Mouse (Mus musculus) right cerebral cortex, postnatal 25 days (tissue): Measurements from ENCODE around the gene Crtac1.
A peak's percentile ranks its signal among the peaks of the same experiment; 100 is the strongest.

Experiments
- DNase-seq: peaks from one replicate; pipeline ENCODE4 v3.0.0; 2022

The Crtac1 gene

DNA sequence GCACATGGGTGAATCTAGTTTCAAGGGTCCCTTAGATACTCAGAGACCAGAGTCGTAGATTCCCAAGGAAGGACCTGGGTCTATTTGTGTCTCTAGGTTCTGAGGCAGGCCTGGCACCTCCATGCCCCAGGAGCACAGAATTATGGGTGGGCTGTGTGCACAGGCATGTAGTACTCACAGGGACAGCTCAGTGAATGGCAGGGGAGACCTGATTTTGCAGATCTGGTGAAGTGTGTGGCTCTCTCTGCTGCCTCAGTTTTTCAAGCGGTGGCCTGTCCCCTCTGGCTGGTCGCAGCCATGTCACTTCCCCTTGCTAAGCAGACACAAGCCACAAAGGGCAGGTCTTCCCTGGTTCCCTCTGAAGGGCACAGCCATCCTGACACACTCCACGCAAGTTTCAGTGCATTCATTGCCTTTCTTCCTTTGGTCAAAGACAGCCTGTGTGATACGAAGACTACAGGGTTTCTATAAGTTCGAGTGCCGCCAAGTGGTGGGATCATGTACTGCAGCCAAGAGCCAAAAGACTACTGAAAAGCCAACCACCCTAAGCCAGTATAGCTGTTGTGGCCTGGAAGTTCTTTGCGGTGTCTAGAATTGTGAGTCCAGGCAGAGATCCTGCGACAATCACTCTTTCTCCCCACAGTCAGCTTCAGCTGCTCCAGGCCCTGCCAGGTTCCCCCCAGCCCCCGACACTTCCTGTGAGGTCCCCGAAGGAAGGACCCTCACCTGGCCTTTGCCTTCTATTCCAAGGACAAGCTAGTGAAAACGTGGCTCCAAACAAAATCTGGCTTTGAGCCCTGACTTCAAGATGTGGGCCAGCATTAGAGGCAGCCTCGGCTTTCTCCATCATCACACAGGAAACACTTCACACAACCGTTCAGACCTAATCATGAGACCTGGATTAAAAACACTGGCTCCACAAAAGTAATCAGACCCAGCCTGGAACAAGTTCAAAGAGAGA is 159.3 kb downstream of the Crtac1 start:
- DNase-seq = peak; percentile 84

DNA sequence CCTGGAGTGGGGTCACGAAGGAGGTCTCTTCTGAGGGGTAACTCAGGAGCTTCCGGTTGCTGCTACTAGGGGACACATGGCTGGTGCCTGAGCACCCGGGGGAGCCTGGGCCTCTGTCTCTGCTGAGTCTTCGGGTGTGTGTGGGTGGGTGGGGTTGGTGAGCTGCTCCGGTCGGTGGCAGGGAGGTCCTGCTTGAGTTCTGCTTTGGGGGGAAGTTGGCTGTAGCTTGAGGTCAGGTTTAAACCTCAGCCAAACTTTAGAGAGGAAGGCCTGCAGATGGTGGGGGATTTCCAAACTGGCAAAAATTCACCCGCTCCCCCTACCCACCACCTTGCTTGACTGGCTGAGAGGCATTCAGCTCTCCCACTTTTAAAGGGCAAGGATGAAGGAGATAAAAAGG is 160.4 kb downstream of the Crtac1 start:
- no peak for DNase-seq

DNA sequence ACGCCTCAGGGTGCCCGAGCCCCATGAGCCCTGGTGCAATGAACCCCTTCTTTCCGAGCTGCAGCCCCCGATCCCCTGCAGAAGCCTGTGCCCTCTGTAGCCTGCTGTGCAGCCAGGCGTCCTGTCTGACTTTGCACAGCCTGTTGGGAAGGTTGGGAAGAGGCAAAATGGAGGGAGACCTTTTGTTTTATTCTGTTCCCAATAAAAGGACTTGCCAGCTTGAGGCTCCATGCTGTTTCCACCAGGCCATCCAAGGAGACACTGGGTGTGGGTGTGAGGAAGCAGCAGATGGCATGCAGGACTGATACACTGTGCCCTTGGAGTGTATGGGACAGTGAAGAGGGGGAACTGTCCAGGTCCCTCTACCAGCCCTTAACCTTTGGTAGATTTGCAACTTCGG is 161.5 kb downstream of the Crtac1 start:
- DNase-seq = no peak

DNA sequence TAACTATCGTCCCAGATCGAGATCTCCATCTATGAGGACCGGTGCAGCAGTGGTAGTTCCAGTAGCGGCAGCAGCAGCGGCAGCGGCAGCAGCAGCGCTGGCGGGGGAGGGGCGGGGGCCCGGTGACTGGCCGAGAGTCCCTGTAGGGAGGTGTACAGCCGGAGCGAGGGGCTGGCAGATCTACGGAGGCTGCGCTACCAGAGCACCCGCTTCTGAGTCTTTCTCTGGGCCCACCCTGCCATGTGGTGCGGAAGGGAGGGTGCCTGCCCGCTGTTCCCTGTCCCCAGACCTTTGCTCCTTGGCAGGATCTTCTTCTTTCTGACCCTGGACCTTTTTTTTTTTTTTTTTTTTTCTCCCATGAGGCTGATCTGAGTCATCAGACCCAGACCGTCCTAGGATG is 163.2 kb downstream of the Crtac1 start:
- DNase-seq = no peak

DNA sequence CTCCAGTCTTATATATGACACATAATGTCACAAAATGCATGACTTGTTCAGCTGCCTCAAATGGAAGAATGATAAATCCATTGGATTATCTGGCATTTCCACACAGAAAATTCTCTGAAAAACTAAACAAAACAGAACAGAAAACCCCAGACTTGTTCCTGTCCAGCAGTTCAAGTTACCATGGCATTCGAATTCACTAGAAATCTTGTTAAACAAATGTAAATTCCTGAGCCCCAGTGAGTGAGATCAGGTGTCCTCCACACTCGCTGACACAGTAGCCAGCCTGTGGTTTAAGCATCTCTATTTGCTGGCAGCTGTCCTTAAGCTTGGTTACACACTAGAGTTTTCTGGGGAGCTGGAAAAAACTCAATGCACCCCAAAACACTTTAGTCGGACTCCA is 168.1 kb downstream of the Crtac1 start:
- no peak for DNase-seq

DNA sequence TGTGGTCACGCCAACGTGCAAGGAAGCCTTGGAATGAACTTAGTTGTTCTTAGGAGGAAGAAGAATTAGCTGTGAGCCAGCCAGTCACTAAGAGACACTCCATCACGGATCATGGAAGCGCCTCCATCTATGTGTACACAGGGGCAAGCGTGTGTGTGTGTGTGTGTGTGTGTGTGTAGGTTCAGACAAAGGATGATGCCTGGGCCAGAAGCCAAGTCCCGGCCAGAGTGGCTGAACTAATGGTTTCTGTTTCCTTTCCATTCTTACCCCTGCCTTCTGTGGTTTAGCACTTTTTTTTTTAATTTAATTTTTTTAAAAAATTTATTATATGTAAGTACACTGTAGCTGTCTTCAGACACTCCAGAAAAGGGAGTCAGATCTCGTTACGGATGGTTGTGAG is 171.1 kb downstream of the Crtac1 start:
- DNase-seq = no peak

DNA sequence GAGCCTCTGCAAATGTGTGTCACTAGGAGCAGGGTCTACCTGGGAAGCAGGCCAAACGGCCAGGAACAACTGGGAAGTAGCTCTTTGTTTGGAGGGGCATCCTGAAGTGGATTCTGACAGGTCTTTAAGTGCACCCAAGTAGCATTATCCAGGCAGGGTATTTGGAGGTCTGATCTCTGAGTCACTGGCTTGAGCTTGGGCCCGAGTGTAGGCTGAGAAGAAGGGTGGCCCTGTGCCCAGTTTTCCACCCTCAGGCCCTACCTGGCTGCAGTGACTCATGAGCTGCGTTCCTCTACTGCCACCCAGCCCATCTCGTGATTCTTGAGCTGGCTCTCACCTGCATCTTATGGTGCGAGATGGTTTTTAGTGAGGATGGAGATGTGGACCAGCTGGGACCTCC is 173.0 kb downstream of the Crtac1 start:
- peak; percentile 36 for DNase-seq

DNA sequence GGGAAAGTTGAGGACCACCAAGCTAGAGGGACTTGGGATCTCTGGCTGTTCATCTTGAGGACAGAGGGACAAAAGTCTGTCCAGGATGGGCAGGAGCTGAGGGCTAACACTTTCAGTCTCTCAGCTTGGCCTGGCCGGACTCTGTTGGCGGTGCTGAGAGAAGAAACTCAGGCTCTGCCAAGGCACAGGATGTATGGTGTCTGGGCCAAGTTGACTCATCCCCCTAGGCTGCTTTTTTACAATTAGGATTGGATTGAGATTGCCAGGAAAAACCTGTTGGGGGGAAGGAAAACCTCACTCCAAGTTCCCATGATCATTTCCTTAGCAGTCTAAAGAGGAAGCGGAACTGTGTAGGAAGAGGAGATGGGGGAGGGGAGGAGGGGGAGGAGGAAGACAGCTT is 173.6 kb downstream of the Crtac1 start:
- DNase-seq = no peak

DNA sequence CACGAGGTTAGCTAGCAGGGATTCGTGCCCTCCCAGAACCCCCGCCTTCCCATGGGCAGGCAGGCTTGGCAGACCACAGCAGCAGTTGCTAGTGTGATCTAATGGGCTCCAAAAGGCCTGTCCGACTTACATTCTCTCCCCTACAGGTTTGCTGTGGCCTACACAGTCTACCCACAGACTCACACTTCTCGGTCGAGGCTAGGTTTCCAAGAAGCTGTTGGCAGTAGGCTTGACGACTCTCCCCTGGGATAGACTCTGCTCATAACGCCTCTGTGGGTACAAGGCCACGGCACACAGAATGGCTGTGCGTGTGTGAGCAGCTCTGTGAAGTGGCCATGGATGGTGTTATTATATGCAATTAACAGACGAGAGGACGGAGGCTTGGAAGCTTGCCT is 174.3 kb downstream of the Crtac1 start:
- DNase-seq = no peak

DNA sequence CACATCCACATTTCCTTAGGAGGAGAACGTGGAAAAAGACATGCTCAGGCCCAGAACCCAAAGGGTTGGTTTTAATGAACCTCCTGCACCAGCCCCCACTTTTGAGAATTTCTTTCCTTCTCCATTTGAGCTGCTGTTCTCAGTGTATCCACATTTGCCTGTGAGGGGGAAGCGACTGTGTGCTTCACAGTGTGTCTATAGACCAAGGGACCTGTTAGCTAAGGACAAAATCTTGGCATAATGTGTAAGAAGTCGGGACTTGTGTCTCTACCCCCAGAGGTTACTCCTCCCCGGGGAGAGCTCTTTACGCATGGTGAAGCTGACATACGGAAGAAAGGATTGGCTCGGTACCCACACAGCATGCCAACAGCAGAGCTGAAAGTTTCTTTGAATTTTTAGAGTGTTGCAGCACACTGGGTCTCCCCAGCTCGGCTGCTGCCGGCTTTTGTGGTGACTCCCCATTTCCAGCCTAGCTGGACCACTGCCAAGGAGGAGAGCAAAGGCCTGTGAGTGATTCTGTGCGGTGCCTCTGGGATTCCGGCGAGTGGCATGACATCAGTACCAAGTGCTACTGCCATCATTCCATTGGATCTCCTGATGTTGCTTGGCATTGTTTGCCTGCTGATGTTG is 174.9 kb downstream of the Crtac1 start:
- DNase-seq = peak; percentile 47

DNA sequence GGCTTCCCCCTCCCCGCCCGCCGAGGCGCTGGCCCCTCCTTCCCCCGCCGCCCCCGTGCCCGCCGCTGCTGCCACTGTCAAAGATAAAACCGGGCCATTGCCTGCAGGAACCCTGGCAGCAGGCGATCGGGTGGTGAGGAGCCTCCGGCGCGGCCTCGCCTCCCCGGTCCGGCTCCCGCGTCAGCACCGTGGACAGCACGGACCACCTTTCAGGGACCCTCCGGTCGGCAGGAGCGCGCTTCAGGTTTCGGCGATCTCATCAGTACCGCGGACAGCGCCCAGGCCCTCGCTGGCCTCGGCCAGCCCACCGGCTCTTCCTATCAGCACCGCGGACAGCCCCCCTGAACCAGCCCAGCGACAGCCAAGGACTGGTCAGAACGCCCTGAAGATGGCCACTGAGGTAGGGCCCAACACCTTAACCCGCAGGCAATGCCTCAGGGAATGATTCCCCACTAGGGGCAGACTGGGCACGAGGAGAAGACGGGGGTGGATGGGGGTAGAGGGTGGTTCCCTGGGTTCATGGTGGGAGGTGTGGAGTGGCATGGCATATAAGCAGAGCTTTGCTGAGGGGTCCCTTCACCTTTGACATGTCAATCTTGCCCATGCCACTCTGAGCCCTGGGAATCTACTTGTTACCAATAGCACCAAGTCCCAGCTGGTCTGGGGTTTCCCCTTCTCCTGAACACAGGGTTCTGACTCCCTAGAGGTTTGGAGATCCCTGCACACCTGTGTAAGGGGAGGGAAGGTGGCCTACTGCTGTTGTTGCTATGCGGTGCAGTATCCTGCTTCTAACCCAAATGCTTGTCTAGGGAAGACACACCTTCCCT is 175.6 kb downstream of the Crtac1 start:
- DNase-seq = peak; percentile 61

DNA sequence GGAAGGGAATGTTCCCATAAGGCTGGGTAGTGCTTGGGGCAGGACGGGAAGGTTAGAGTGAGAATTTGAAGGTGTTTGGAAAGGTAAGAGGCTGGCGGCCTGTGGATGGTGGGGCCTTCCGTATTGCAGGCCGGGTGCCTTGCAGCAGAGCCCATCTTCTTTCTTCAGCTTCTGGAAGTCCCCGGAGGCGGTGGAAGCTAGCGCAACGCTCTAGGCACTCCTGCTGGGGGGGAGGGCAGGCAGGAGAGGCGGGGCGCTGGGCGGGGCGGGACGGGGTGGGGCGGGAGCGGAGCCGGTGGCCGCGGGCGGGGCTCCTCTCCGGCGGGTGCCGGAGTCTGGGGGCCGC is 176.2 kb downstream of the Crtac1 start:
- DNase-seq = no peak

DNA sequence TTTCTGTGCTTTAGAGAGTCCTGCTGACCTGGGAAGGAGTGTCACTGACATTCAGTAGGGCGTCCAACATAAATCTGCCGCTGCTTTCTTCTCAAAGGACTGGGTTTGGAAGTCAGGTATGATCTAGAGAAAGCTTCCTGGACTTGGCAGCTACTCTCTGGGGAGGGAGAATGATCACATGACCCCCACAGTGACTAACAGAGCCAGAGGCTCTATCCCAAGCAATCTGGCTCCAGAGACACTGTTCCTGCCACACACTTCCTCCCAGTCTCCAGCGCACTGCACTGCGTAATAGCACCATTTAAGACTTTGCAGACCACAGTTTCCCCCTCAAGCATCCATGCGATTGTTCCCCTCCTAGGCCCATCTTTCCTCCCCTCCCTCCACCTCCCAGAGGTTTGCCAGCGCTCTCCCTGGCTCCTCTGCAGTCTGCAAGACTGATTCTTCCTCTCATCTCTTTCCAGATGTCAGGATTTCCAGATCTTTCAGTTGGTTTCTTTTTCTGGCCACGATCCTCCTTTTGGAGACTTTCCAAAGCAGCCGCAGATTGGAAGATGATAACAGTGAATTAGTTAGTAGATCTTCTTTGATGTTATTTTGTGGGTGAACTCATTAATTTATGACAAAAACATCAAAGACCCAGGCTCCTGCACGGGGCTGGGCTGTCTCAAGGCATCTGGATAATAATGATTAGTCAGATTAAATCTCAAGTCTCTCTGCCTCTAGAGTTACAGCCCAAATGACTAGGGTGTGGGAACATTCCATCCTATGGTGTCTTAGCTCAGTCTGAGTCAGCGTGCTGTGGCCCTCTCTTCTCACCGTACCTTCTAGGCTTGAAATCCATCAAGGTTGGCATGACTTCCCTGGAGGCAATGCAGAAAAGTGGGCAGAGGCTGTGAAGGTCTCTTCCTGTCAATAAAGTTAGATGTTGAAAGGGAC is 181.3 kb downstream of the Crtac1 start:
- DNase-seq = no peak

DNA sequence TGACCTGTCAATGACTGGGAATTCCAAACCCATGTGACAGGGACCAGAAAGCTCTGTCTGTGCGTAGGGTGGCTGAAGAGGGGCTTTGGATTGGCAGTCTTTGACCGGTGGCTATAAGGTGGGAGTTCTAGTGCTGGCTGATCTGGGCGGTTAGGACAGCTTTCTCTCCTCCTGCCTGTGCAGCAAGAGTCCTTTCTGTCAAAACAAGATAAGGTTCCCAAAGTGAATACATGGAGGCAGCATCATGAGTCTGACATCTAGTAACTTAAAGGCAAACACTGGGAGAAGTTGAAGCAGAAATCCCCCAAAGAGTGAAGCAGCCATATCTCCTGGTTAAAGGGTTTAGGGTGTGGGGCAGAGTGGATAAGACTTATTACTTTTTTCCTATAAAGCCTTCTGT is 184.1 kb downstream of the Crtac1 start, which contains the start of gene Golga7b:
Gene Golga7b (plus strand): TSS at position 56 of the 400 bp plus-strand sequence.
- no peak for DNase-seq

DNA sequence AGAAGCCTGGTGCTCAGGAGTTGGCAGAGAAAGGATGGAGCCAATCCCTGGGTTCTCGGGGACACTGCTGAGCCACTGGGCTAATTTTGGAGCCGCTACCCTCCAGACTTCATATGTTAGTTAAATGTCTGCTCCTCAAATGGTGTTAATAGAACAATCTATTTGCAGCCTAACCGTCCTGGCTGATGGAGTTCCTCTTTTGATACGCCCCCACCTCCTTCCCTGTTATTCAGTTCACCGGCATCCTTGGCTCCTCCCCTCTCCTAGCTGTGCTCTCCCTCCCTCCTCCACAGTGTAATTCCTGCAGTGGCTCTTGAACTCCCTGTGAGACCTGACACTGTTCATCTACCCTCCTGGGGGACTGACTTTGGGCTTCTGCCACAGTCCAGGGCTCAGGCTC is 185.0 kb downstream of the Crtac1 start:
- no peak for DNase-seq

DNA sequence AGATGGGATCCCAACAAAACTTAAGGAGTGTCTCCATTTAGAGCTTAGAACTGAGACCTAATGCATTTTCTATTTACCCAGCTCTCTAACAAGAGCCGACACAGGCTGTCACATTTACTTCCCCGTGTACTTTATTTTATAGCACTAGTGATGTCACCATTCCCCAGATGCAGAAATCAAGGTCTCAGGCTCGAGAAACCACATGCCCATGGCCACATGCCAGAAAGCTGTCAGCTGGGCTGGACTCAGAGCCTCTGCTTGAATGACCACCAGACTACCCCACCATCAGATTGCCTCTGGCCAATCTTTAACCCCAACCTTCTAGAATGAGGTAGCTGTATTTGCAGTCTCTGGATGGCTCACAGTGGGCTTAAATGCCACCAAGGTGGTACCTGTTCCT is 188.2 kb downstream of the Crtac1 start:
- DNase-seq = no peak

DNA sequence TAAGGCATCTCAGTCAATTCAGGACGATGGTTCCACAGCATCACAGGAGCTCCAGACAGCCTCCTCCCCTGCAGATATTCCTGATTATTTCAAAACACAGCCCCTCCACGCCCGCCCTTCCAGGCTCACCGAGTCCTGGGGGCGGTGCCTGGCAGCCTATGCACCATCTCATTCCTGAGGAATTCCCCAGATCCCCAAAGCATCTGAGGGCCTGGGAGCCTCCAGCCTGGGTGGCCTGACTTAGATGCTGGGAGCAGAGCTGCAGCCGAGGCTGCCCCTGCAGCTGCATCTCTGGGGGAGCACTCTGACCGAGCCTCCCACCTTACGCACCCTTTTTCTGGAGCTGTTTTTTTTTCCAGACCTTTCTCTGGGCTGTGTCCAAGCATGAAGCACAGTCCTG is 190.7 kb downstream of the Crtac1 start:
- no peak for DNase-seq

DNA sequence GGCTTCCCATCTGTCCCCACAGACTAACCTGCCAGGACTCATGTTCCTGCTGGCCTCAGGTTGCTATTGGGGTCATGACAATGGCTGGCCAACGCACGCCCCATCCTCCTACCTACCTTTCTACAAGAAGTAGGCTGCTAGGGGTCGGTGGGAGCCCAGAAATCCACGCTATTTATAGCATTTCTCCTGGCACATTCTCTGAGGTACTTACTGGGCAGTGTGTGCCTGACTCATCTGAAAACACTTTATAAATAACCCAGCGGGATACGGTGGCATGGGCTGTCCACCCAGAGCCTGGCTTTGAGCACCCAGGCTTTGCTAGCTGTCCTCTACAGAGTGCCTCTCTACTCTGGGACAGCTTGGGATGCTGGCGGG is 193.3 kb downstream of the Crtac1 start:
- no peak for DNase-seq

DNA sequence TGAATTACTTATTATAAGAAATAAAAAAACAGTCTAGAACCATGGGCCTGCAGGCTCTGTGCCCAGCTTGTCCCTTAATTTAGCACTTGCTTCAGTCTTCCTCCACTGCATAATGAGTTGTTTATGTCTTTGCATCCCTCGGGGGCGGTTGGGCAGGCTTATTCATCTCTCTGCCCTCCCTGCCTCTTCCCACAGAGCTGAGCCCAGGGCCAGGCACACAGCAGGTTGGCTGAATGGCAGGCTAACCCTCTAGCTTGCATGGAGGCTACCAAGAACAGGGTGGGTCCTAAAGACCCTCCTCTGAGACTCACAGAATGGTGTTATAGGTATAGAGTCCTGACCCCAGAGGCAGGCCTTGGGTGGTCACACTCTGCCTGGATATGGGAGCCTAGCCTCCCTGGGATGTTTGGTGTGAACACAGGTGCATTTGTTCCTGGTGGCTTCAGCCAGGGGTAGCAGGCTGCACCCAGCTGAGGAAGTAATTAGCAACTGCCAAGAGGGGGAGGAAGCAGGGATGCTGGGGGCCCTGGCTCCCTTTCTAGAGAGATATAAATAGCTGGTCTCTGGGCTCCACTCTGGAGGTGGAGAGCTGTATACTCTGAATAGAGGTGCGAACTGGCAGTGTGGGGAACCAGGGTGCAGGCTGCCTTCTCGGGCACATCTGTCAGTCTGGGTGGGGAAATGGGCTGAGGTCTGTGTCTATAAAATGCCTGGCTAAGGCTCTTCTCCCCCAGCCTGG is 193.8 kb downstream of the Crtac1 start:
- peak; percentile 51 for DNase-seq
